Mouse (Mus musculus) G1E (cell line): ENCODE measurements at regions not wholly inside any gene's neighbourhood (a gene's known extent, or its start where the extent isn't known, plus 50 kb on each side); places are given as distances from the start of the nearest gene placed in this dataset.

Experiments
- ATAC-seq: 2 replicates; pipeline ENCODE4 v1.8.0; 2016; ENCODE audit warnings: mild to moderate bottlenecking; ENCODE audit not compliant: insufficient number of reproducible peaks, poor library complexity, low FRiP score, severe bottlenecking; ENCODE audit errors: extremely low read depth
- DNase-seq: peaks from one replicate; pipeline ENCODE4 v3.0.0; 2012; ENCODE audit warnings: low spot score
- H3K27me3 ChIP-seq: 2 replicates; pipeline ENCODE4 v1.6.1; 2012; ENCODE audit warnings: mild to moderate bottlenecking, low read length, inconsistent platforms; ENCODE audit not compliant: insufficient read depth
- H3K36me3 ChIP-seq: replicated peaks from 2 replicates; pipeline ENCODE3; 2012; ENCODE audit warnings: mild to moderate bottlenecking, inconsistent platforms
- H3K4me1 ChIP-seq: 2 replicates; pipeline ENCODE4 v1.6.1; 2012; ENCODE audit warnings: low read depth, low read length, inconsistent platforms, mixed read lengths; ENCODE audit not compliant: insufficient read depth
- H3K4me3 ChIP-seq: 2 replicates; pipeline ENCODE4 v1.5.1; 2012; ENCODE audit warnings: low read depth, mild to moderate bottlenecking, inconsistent platforms, low read length, moderate library complexity, mixed read lengths
- H3K9me3 ChIP-seq: replicated peaks from 2 replicates; pipeline ENCODE4 v1.6.1; 2012; ENCODE audit warnings: inconsistent platforms
- CTCF ChIP-seq: IDR thresholded peaks from 2 replicates; pipeline ENCODE4 v1.5.1; 2012; ENCODE audit warnings: low read depth, low read length, inconsistent platforms, mixed read lengths
- GATA1 ChIP-seq: IDR thresholded peaks from 2 replicates; pipeline ENCODE4 v1.6.1; 2012; ENCODE audit warnings: borderline replicate concordance, low read length, inconsistent platforms, mixed read lengths
- GATA2 ChIP-seq: IDR thresholded peaks from 2 replicates; pipeline ENCODE4 v1.6.1; 2012; ENCODE audit warnings: low read depth, low read length, inconsistent platforms, borderline replicate concordance
- POLR2AphosphoS5 ChIP-seq: IDR thresholded peaks from 2 replicates; pipeline ENCODE4 v1.6.1; 2012; ENCODE audit warnings: low read depth, low read length, inconsistent platforms; ENCODE audit not compliant: insufficient replicate concordance
- TAL1 ChIP-seq: conservative IDR thresholded peaks from 2 replicates; pipeline ENCODE4 v1.6.1; 2012; ENCODE audit warnings: low read depth, low read length, inconsistent platforms, mixed read lengths

DNA sequence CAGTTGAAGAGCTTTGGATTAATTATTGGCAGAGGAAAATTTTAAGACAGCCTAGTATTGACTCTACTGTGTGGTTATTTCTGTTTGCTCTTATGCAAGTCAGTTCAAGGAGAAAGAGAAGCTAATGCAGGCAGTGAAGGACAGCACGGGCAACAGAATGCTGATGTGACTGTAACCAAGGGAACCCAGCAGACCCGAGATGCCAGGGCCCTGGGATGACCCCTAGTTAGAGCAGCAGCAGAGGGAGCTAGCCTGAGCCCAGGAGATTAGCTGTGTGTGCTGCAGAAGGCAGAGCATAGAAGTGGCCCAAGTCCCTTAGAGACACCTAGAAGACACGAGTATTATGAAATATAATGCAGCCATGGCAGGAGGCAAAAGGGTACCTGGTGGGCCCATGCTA lies 223.7 kb upstream of the Pfn2 start:
- no peaks in the 10 kb centered on the region for H3K36me3 ChIP-seq
- no peaks in the 10 kb centered on the region for H3K27me3 ChIP-seq
- no peaks in the 10 kb centered on the region for H3K9me3 ChIP-seq
- no peak for ATAC-seq
- TF ChIP-seq TAL1 (no peak), GATA2 (no peak), POLR2AphosphoS5 (no peak), CTCF (no peak), GATA1 (no peak)
- H3K4me1 ChIP-seq = no peaks in the 10 kb centered on the region
- no peak for DNase-seq
- no peak overlapping the region for H3K4me3 ChIP-seq

DNA sequence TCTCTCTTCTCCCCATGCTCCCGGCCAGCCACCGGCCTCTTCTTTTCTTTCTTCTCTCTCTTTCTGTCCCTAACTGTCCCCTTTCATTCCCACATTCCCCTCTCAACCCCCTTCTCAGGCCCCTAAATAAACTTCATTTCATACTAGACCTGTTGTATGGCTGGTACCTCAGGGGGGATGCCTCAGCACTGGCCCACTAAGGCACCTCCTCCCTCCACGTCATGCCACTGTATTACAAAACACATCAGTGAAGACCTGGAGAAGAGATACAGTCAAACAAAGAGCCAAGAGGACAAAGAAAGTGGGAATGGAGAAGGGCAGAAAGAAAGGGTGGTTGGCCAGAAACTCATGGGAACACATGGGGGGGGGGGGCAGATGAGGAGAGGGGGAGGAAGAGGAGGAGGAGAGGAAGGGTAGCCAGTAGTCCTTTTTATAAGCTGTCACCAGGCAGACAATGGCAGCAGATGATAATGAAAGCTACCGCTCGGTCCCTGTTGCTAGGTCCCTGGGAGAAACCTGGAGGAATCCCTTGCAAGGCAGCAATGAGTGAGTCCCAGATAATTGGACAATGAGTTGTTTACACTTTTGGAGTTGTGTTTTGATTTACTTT lies 224.5 kb upstream of the Pfn2 start:
- no peak for TF ChIP-seq CTCF
- TF ChIP-seq TAL1 = no peak
- TF ChIP-seq GATA2 = no peak
- TF ChIP-seq GATA1 = no peak
- no peak for TF ChIP-seq POLR2AphosphoS5
- DNase-seq = no peak
- H3K27me3 ChIP-seq = no peaks in the 10 kb centered on the region
- no peaks in the 10 kb centered on the region for H3K36me3 ChIP-seq
- no peak overlapping the region for H3K4me3 ChIP-seq
- H3K9me3 ChIP-seq = no peaks in the 10 kb centered on the region
- no peak for ATAC-seq
- H3K4me1 ChIP-seq = no peaks in the 10 kb centered on the region

DNA sequence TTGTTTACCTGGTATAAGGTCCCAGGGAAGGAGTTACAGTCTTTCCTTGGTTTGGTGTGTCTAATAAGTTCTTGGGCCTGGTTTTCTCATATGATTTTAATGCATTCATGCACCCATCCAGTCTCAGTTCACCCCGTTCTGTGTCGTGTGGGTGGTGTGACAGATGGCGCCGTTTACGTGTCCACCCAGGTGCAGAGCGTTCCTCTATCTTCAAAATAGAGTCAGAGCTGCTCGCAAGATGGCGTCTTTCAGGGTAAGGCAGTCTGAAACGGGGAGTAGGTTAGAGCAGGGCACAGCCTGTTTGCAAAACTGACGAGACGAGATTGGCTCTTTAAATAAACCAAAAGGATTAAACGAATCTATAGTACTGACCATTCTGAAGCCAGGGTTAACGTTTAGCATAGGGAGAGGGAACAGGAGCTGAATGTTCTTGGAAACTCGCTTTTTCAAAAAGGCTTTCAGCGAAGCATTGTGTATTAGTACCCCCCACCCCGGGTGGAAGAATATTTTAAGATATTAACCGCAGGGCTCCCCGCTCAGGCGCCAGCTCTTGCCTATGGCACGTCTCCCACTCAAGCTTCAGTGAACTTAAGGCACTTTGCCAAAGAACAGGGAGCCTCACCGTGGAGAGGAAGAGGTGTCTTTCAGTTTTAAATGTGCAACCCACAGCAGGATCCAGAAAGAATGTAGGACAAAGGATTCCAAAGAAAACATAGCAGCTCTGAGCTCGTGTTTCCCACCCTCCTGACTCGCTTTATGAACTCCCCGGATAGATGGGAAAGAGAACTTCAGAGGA lies 241.7 kb upstream of the Pfn2 start:
- H3K4me3 ChIP-seq = no peak overlapping the region
- no peaks in the 10 kb centered on the region for H3K36me3 ChIP-seq
- H3K4me1 ChIP-seq = no peaks in the 10 kb centered on the region
- ATAC-seq (no peak), DNase-seq (no peak)
- no peaks in the 10 kb centered on the region for H3K27me3 ChIP-seq
- H3K9me3 ChIP-seq = no peaks in the 10 kb centered on the region
- TF ChIP-seq POLR2AphosphoS5 (no peak), CTCF (no peak), GATA1 (no peak), GATA2 (no peak), TAL1 (no peak)

DNA sequence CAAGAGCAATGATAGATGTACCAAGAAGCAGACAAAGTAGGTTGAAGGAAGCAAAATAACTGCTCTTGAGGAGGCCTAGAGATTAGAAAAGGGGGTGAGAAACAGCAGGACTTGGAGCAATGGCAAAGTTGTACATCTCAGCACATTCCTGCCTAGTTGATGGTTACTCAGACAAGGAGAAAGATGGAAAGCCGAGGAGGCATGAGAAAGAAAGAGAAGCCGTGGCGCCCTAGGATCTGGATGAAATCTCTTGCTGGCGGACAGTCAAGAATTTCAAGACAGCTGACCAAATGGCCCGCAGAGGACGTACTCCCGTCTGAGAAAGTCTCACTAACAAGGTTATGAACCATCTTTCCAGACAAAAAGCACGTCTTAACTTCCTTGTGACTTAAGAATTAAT lies 242.5 kb upstream of the Pfn2 start:
- no peaks in the 10 kb centered on the region for H3K27me3 ChIP-seq
- no peak for DNase-seq
- no peaks in the 10 kb centered on the region for H3K4me1 ChIP-seq
- no peak for ATAC-seq
- H3K36me3 ChIP-seq = no peaks in the 10 kb centered on the region
- TF ChIP-seq GATA1 = no peak
- TF ChIP-seq GATA2 = no peak
- no peak for TF ChIP-seq POLR2AphosphoS5
- no peak for TF ChIP-seq CTCF
- no peak for TF ChIP-seq TAL1
- H3K9me3 ChIP-seq = no peaks in the 10 kb centered on the region
- H3K4me3 ChIP-seq = no peak overlapping the region

DNA sequence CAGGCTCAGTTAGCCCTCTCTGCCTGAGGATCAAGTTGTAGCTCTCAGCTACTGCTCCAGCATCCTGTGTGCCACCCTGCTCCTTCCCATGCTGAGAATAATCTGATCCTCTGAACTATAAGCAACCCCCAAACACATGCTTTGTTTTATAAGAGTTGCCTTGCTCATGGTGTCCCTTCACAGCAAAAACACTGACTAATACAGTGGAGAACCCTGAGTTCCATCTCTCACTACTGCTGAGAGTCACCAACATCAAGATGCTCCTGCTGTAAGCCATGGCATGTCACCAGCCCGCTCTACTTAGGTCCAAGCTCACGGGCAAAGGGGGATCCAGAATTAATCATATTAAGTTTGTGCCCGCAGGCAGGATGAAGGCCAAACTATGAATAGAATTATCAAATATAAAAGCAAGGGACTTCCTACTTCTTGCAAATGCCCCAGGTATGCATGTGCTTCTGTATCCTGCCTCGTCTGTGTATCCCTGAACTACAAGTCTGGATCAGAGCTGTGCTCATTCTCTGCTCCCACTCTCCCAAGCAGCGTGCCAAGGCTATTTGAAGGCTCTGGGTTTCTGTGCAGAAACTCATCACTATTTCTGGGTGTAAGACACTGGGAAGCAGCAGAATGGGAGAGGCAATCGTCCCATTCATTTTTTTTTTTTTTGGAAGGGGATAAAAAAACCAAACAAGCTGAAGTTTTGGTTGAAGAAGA lies 243.7 kb upstream of the Pfn2 start:
- Histone ChIP-seq H3K27me3 (no peaks in the 10 kb centered on the region), H3K4me1 (no peaks in the 10 kb centered on the region), H3K36me3 (no peaks in the 10 kb centered on the region), H3K4me3 (no peak overlapping the region), H3K9me3 (no peaks in the 10 kb centered on the region)
- no peak for ATAC-seq
- TF ChIP-seq TAL1 (no peak), GATA2 (no peak), CTCF (no peak), GATA1 (no peak), POLR2AphosphoS5 (no peak)
- DNase-seq = no peak

DNA sequence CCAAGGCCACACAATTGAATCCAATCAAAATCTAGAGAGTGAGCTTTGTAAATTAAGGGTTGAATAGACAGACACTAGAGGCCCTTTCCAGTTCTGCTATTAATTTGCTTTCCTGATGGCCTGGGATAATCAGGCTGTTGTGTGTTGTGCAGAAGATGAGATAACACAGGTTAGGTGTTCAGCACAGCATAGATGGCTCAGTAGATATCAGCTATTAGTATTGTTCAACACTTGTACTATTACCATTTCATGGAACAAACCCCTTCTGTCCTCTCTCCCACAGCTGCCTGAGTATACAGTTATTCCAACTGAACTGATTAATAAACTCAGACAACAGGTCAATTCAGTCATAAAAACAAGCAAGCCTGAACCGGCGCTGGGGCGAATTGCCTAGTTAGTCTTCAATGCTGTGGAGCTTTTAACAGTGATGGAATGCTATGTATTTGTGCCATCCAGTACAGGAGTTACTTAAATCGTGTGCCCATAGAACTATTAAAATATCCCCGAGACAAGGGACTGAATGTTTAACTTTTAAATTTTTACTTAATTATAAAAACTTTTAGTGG lies 263.1 kb upstream of the Pfn2 start:
- Histone ChIP-seq H3K9me3 (no peaks in the 10 kb centered on the region), H3K36me3 (no peaks in the 10 kb centered on the region), H3K4me1 (no peaks in the 10 kb centered on the region), H3K27me3 (no peaks in the 10 kb centered on the region), H3K4me3 (no peak overlapping the region)
- DNase-seq (no peak), ATAC-seq (no peak)
- TF ChIP-seq GATA1 = no peak
